Mouse (Mus musculus) hindbrain, embryonic 14.5 days (tissue): ENCODE measurements around the gene Haghl. TPM values are rescaled to one million over a fixed set of nuclear protein-coding genes. Genes with fewer than 3 reads are reported as not detected.

Experiments used
- ATAC-seq: fragments of 200-750 bp; cut with Nextera tagmentation; 2 replicates; pipeline ENCODE4 v1.8.0; 2017; ENCODE audit warnings: moderate number of reproducible peaks, mild to moderate bottlenecking, moderate TSS enrichment, moderate library complexity; ENCODE audit not compliant: low FRiP score
- DNase-seq: peaks from one replicate; pipeline ENCODE4 v3.0.0-alpha.2; 2015; ENCODE audit warnings: low spot score
- H3K27ac ChIP-seq: fragments of 300-500 bp; sonication (generic); 2 replicates; pipeline ENCODE4 v1.5.1; 2014; ENCODE audit warnings: mild to moderate bottlenecking, moderate library complexity
- H3K27me3 ChIP-seq: fragments of 300-500 bp; sonication (generic); 2 replicates; pipeline ENCODE4 v1.6.1; 2014; ENCODE audit warnings: mild to moderate bottlenecking, low read length, mixed read lengths; ENCODE audit not compliant: control insufficient read depth, insufficient read depth
- H3K36me3 ChIP-seq: fragments of 300-500 bp; sonication (generic); replicated peaks from 2 replicates; pipeline ENCODE4 v1.6.1; 2014; ENCODE audit not compliant: control insufficient read depth, insufficient read depth
- H3K4me1 ChIP-seq: fragments of 300-500 bp; sonication (generic); replicated peaks from 2 replicates; pipeline ENCODE4 v1.6.1; 2014; ENCODE audit warnings: antibody characterized with exemption, low read length, mixed read lengths; ENCODE audit not compliant: control insufficient read depth, insufficient read depth
- H3K4me2 ChIP-seq: fragments of 300-500 bp; sonication (generic); replicated peaks from 2 replicates; pipeline ENCODE4 v1.6.1; 2014; ENCODE audit warnings: mild to moderate bottlenecking, moderate library complexity
- H3K4me3 ChIP-seq: fragments of 300-500 bp; sonication (generic); replicated peaks from 2 replicates; pipeline ENCODE4 v1.5.1; 2014; ENCODE audit warnings: mild to moderate bottlenecking, low read length
- H3K9ac ChIP-seq: fragments of 300-500 bp; sonication (generic); 2 replicates; pipeline ENCODE4 v1.6.1; 2014
- H3K9me3 ChIP-seq: fragments of 300-500 bp; sonication (generic); 2 replicates; pipeline ENCODE4 v1.6.1; 2016; ENCODE audit warnings: low read length; ENCODE audit not compliant: control insufficient read depth
- WGBS: fragments of 180-500 bp; shearing (Covaris S2); extraction: QIAGEN DNeasy Blood & Tissue Kit; methylation state at CpG from one replicate; pipeline ENCODE4 v1.1.7; 2014; 5-methylcytosine and 5-hydroxymethylcytosine counted together
- microRNA-seq: library from miRNA; unstranded; fragments of <30 nt; microRNA quantifications from one replicate; pipeline ENCODE4, GENCODE M21; 2016
- polyA plus RNA-seq: library from polyadenylated mRNA; unstranded; fragments of >200 nt; fragmentation: Nextera tagmentation; extraction: Ambion mirVana; gene quantifications from 2 replicates; pipeline ENCODE4 v1.2.1, GENCODE M21; 2014

The Haghl gene
- polyA plus RNA-seq, 1 experiment from 2014 or later: 138 TPM

- Histone ChIP-seq H3K4me3 (no peak overlapping the region), H3K9me3 (no peaks in the 10 kb centered on the region), H3K27me3 (no peaks in the 10 kb centered on the region), H3K4me1 (no peaks in the 10 kb centered on the region), H3K36me3 (no peaks in the 10 kb centered on the region), H3K4me2 (no peak overlapping the region), H3K27ac (no peak overlapping the region), H3K9ac (no peak overlapping the region)
- 81% methylated on average over 7 of the region's 7 CpGs for WGBS
- DNase-seq: no peak
- ATAC-seq: no peak
Observed at GRCm38 (mm10) chr17:25738861-25739260, 46.6 kb downstream of the Haghl start.

- 69% methylated on average over 3 of the region's 3 CpGs for WGBS
- no peaks in the 10 kb centered on the region for H3K27me3 ChIP-seq
- ATAC-seq: no peak
- H3K4me1 ChIP-seq: no peaks in the 10 kb centered on the region
- no peak for DNase-seq
- no peak within 1 kb of the TSS for H3K4me2 ChIP-seq
- H3K9ac ChIP-seq: no peak within 1 kb of the TSS
- no peaks in the 10 kb centered on the region for H3K9me3 ChIP-seq
- H3K4me3 ChIP-seq: no peak within 1 kb of the TSS
- H3K27ac ChIP-seq: no peak within 1 kb of the TSS
- H3K36me3 ChIP-seq: peaks cover 5% of the 10 kb centered on the region; the same call in 1 of the 2 replicates
Observed at GRCm38 (mm10) chr17:25735745-25736144, 49.7 kb downstream of the Haghl start, which contains the start of gene Mslnl. Gene Mslnl, plus strand, starts transcription at chr17:25736042.

DNA sequence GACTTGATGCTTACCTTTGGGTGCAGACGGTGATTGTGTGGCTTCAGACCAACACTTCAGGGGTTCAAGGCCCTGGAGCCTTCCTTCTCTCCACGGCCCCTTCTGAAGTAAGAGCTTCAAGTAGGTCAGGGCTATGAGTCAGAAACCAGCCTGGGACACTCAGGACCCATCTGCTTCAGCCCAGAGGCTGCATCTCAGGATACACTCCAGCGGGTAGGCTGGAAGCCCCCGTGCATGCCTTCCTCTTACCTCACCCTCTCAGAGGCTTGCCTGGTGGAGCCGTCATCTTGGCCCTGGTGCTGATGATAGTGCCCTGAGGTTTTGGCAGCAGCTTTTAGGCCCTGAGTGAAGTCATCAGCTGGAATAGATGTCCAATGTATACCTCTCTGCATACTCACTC lies 50.2 kb downstream of the Haghl start:
- Histone ChIP-seq H3K27ac (no peak overlapping the region), H3K4me3 (no peak overlapping the region), H3K36me3 (peaks cover 10% of the 10 kb centered on the region; the same call in 1 of the 2 replicates), H3K4me1 (no peaks in the 10 kb centered on the region), H3K4me2 (no peak overlapping the region), H3K9ac (no peak overlapping the region), H3K9me3 (no peaks in the 10 kb centered on the region), H3K27me3 (no peaks in the 10 kb centered on the region)
- ATAC-seq: no peak
- WGBS: 87% methylated on average over 5 of the region's 5 CpGs
- DNase-seq: no peak

- peak; percentile 85 for DNase-seq
- ATAC-seq: no peak
- H3K4me2 ChIP-seq: no peak overlapping the region
- no peak overlapping the region for H3K9ac ChIP-seq
- H3K4me1 ChIP-seq: peaks cover 8% of the 10 kb centered on the region; the same call in 1 of the 2 replicates
- 8% methylated on average over 2 of the region's 2 CpGs for WGBS
- no peak overlapping the region for H3K4me3 ChIP-seq
- H3K27me3 ChIP-seq: no peaks in the 10 kb centered on the region
- H3K36me3 ChIP-seq: peaks cover 11% of the 10 kb centered on the region; the same call in 1 of the 2 replicates
- no peak overlapping the region for H3K27ac ChIP-seq
- H3K9me3 ChIP-seq: no peaks in the 10 kb centered on the region
Observed at GRCm38 (mm10) chr17:25732082-25732481, 53.4 kb downstream of the Haghl start.

Small RNAs within 50 kb of the gene (microRNA-seq; reads per million reads assigned to microRNA genes)
- not detected for gene Gm25083
- gene Mir3082: 0.65 reads per million
- gene Mir6966: not detected

Other genes with a start within 250 kb of the Haghl start
- 18.5 and 20.1 TPM in 2 replicates for gene Sox8, start 215.0 kb downstream of the Haghl start, polyA plus RNA-seq
- 22.4 and 24.9 TPM in 2 replicates for gene Lmf1, start 206.6 kb downstream of the Haghl start, polyA plus RNA-seq
- gene Gng13, start 68.5 kb downstream of the Haghl start, polyA plus RNA-seq: 8.1 and 10.0 TPM in 2 replicates
- gene Chtf18, start 58.3 kb downstream of the Haghl start, polyA plus RNA-seq: 3.4 and 3.6 TPM in 2 replicates
- 21.8 and 22.8 TPM in 2 replicates for gene Rpusd1, start 58.0 kb downstream of the Haghl start, polyA plus RNA-seq
- gene Mslnl, start 49.6 kb downstream of the Haghl start, polyA plus RNA-seq: not detected in 2 replicates
- not detected in 2 replicates for gene Msln, start 31.3 kb downstream of the Haghl start, polyA plus RNA-seq
- 28.7 and 29.1 TPM in 2 replicates for gene Narfl, start 11.9 kb downstream of the Haghl start, polyA plus RNA-seq
- gene Ccdc78, start 907 bp upstream of the Haghl start, polyA plus RNA-seq: 0.41 TPM in 1 of 2 replicates, not detected in the other
- gene Fam173a, start 7.2 kb upstream of the Haghl start, polyA plus RNA-seq: 77.6 and 91.6 TPM in 2 replicates
- gene AC134908.4, start 10.0 kb upstream of the Haghl start, polyA plus RNA-seq: not detected in 2 replicates
- gene Metrn, start 11.5 kb upstream of the Haghl start, polyA plus RNA-seq: 11.8 and 15.1 TPM in 2 replicates
- 31.7 and 35.0 TPM in 2 replicates for gene Fbxl16, start 23.4 kb upstream of the Haghl start, polyA plus RNA-seq
- gene Wdr24, start 38.0 kb upstream of the Haghl start, polyA plus RNA-seq: 29.9 and 32.1 TPM in 2 replicates
- 39.3 and 42.1 TPM in 2 replicates for gene Jmjd8, start 43.2 kb upstream of the Haghl start, polyA plus RNA-seq
- gene Stub1, start 47.7 kb upstream of the Haghl start, polyA plus RNA-seq: 336 and 357 TPM in 2 replicates
- gene Rhbdl1, start 51.6 kb upstream of the Haghl start, polyA plus RNA-seq: 51.3 and 57.1 TPM in 2 replicates
- gene Gm20683, start 56.1 kb upstream of the Haghl start, polyA plus RNA-seq: 8.7 and 9.3 TPM in 2 replicates
- gene Rhot2, start 59.2 kb upstream of the Haghl start, polyA plus RNA-seq: 6.5 and 9.9 TPM in 2 replicates
- gene Wdr90, start 75.8 kb upstream of the Haghl start, polyA plus RNA-seq: 13.1 and 14.2 TPM in 2 replicates
- gene Mcrip2, start 83.1 kb upstream of the Haghl start, polyA plus RNA-seq: 26.8 and 27.3 TPM in 2 replicates
- gene Mettl26, start 89.4 kb upstream of the Haghl start, polyA plus RNA-seq: 58.5 and 67.3 TPM in 2 replicates
- 0.63 and 0.71 TPM in 2 replicates for gene Wfikkn1, start 95.2 kb upstream of the Haghl start, polyA plus RNA-seq
- 28.1 and 29.8 TPM in 2 replicates for gene Rab40c, start 134.1 kb upstream of the Haghl start, polyA plus RNA-seq
- gene Pigq, start 159.3 kb upstream of the Haghl start, polyA plus RNA-seq: 64.2 and 74.2 TPM in 2 replicates
- 0.13 TPM in 1 of 2 replicates, not detected in the other for gene Nhlrc4, start 159.3 kb upstream of the Haghl start, polyA plus RNA-seq
- gene A930017K11Rik, start 166.9 kb upstream of the Haghl start, polyA plus RNA-seq: 0.44 and 1.8 TPM in 2 replicates
- 21.5 and 27.5 TPM in 2 replicates for gene Capn15, start 200.1 kb upstream of the Haghl start, polyA plus RNA-seq